Mouse (Mus musculus) E14TG2a.4 (cell line): Measurements from ENCODE around the gene Atp10b.

ENCODE experiments used
- CTCF ChIP-seq: conservative IDR thresholded peaks from 2 replicates; pipeline ENCODE4 v1.5.1; 2014; ENCODE audit warnings: low read length
- POU5F1 ChIP-seq: IDR thresholded peaks from 2 replicates; pipeline ENCODE4 v1.6.1; 2014; ENCODE audit warnings: low read length, borderline replicate concordance

DNA sequence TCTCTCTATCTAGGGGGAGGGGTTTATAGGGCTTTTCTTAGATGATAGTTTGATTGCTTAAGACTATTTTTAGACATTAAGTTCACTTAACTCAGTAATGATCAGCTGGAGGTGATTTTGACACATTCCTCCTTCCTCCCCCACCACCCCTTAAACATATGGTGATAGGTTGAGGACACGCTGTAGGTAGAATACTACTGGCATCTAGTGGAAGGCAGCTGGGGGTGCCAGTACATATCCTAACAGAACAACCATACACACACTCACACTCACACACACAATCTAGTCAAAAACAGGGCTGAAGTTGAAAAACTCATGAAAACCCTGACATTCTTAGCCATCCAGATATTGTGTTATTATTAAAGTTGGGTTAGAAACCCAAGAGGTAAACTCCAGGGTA, 5.3 kb downstream of the Atp10b start:
- TF ChIP-seq CTCF (no peak), POU5F1 (no peak)
